Mouse (Mus musculus): Measurements from ENCODE around the gene Lbx1. TPM values are rescaled to one million over a fixed set of nuclear protein-coding genes. Genes with fewer than 3 reads are reported as not detected.

Lbx1 gene
- polyA plus RNA-seq, 1 experiment from 2014 or later, result 0.08 TPM

GRCm38 (mm10) chr19:45232443-45233410 lies 2.9 kb downstream of the Lbx1 start:
- H3K27me3 ChIP-seq (replicated peaks), result peaks cover 97% of the 10 kb centered on the region
- peaks cover 36% of the 10 kb centered on the region for H3K4me1 ChIP-seq (replicated peaks)
- H3K9me3 ChIP-seq, result no peaks in the 10 kb centered on the region
- peak overlapping the region; percentile 20 for H3K4me3 ChIP-seq (replicated peaks)
- H3K27ac ChIP-seq, result no peak overlapping the region
- no peak for ATAC-seq
- H3K9ac ChIP-seq, result no peak overlapping the region
- H3K36me3 ChIP-seq, result no peaks in the 10 kb centered on the region
- WGBS, result 1% methylated on average over 42 of the region's 42 CpGs
- H3K4me2 ChIP-seq (replicated peaks), result peak overlapping the region; percentile 36; the same call in 1 of the 2 replicates

- H3K4me2 ChIP-seq (replicated peaks), result no peak overlapping the region
- H3K27me3 ChIP-seq (replicated peaks), result peaks cover 97% of the 10 kb centered on the region
- no peak overlapping the region for H3K9ac ChIP-seq
- no peak overlapping the region for H3K4me3 ChIP-seq (replicated peaks)
- H3K27ac ChIP-seq, result no peak overlapping the region
- no peak for ATAC-seq
- no peaks in the 10 kb centered on the region for H3K9me3 ChIP-seq
- H3K4me1 ChIP-seq (replicated peaks), result peaks cover 36% of the 10 kb centered on the region
- H3K36me3 ChIP-seq, result no peaks in the 10 kb centered on the region
- 1% methylated on average over 14 of the region's 14 CpGs for WGBS
Observed at GRCm38 (mm10) chr19:45232036-45232410, 3.6 kb downstream of the Lbx1 start.

- Histone ChIP-seq H3K4me3 (replicated peaks) (0 out of 2 replicates have a peak overlapping the region, but pooled peaks have one; percentile 7), H3K9ac (no peak overlapping the region), H3K4me2 (replicated peaks) (no peak overlapping the region), H3K9me3 (no peaks in the 10 kb centered on the region), H3K27ac (no peak overlapping the region), H3K4me1 (replicated peaks) (peaks cover 34% of the 10 kb centered on the region), H3K36me3 (no peaks in the 10 kb centered on the region), H3K27me3 (replicated peaks) (peaks cover 97% of the 10 kb centered on the region)
- no peak for ATAC-seq
- WGBS, result under 1% methylated on average over 44 of the region's 44 CpGs
Observed at GRCm38 (mm10) chr19:45231383-45232035, 4.1 kb downstream of the Lbx1 start.

GRCm38 (mm10) chr19:45230848-45231382 lies 4.7 kb downstream of the Lbx1 start:
- H3K4me1 ChIP-seq (replicated peaks), result peaks cover 28% of the 10 kb centered on the region
- no peaks in the 10 kb centered on the region for H3K36me3 ChIP-seq
- H3K27ac ChIP-seq, result no peak overlapping the region
- no peaks in the 10 kb centered on the region for H3K9me3 ChIP-seq
- 3% methylated on average over 41 of the region's 51 CpGs for WGBS
- no peak overlapping the region for H3K9ac ChIP-seq
- 0 out of 2 replicates have a peak overlapping the region, but pooled peaks have one; percentile 7 for H3K4me3 ChIP-seq (replicated peaks)
- H3K27me3 ChIP-seq (replicated peaks), result peaks cover 97% of the 10 kb centered on the region
- no peak overlapping the region for H3K4me2 ChIP-seq (replicated peaks)
- ATAC-seq, result no peak

- Histone ChIP-seq H3K4me1 (replicated peaks) (peaks cover 24% of the 10 kb centered on the region), H3K27ac (no peak overlapping the region), H3K27me3 (replicated peaks) (peaks cover 97% of the 10 kb centered on the region), H3K9ac (no peak overlapping the region), H3K4me2 (replicated peaks) (no peak overlapping the region), H3K9me3 (no peaks in the 10 kb centered on the region), H3K4me3 (replicated peaks) (no peak overlapping the region), H3K36me3 (no peaks in the 10 kb centered on the region)
- 2% methylated on average over 20 of the region's 20 CpGs for WGBS
- ATAC-seq, result no peak
Observed at GRCm38 (mm10) chr19:45230201-45230611, 5.4 kb downstream of the Lbx1 start.

GRCm38 (mm10) chr19:45229378-45230135 lies 6.1 kb downstream of the Lbx1 start:
- Histone ChIP-seq H3K4me1 (replicated peaks) (peaks cover 19% of the 10 kb centered on the region), H3K27ac (no peak overlapping the region), H3K9me3 (no peaks in the 10 kb centered on the region), H3K27me3 (replicated peaks) (peaks cover 97% of the 10 kb centered on the region), H3K4me3 (replicated peaks) (peak overlapping the region; percentile 8; the same call in 1 of the 2 replicates), H3K4me2 (replicated peaks) (peak overlapping the region; percentile 34; the same call in 1 of the 2 replicates), H3K9ac (no peak overlapping the region), H3K36me3 (no peaks in the 10 kb centered on the region)
- ATAC-seq, result no peak
- 2% methylated on average over 33 of the region's 33 CpGs for WGBS

- Histone ChIP-seq H3K4me3 (replicated peaks) (no peak overlapping the region), H3K4me1 (replicated peaks) (peaks cover 19% of the 10 kb centered on the region), H3K27ac (no peak overlapping the region), H3K9ac (no peak overlapping the region), H3K36me3 (no peaks in the 10 kb centered on the region), H3K27me3 (replicated peaks) (peaks cover 97% of the 10 kb centered on the region), H3K4me2 (replicated peaks) (no peak overlapping the region), H3K9me3 (no peaks in the 10 kb centered on the region)
- no peak for ATAC-seq
- 7% methylated on average over 4 of the region's 4 CpGs for WGBS
Observed at GRCm38 (mm10) chr19:45228781-45229180, 6.8 kb downstream of the Lbx1 start.

- Histone ChIP-seq H3K4me3 (replicated peaks) (no peak overlapping the region), H3K27ac (no peak overlapping the region), H3K9me3 (no peaks in the 10 kb centered on the region), H3K36me3 (no peaks in the 10 kb centered on the region), H3K9ac (no peak overlapping the region), H3K4me1 (replicated peaks) (peaks cover 19% of the 10 kb centered on the region), H3K4me2 (replicated peaks) (no peak overlapping the region), H3K27me3 (replicated peaks) (peaks cover 97% of the 10 kb centered on the region)
- 13% methylated on average over 11 of the region's 12 CpGs for WGBS
- ATAC-seq, result no peak
Observed at GRCm38 (mm10) chr19:45228097-45228496, 7.5 kb downstream of the Lbx1 start.

GRCm38 (mm10) chr19:45227671-45228070 lies 7.9 kb downstream of the Lbx1 start:
- Histone ChIP-seq H3K36me3 (no peaks in the 10 kb centered on the region), H3K4me3 (replicated peaks) (no peak overlapping the region), H3K9me3 (no peaks in the 10 kb centered on the region), H3K27me3 (replicated peaks) (peaks cover 97% of the 10 kb centered on the region), H3K27ac (no peak overlapping the region), H3K9ac (no peak overlapping the region), H3K4me2 (replicated peaks) (no peak overlapping the region), H3K4me1 (replicated peaks) (peaks cover 19% of the 10 kb centered on the region)
- ATAC-seq, result no peak
- 25% methylated on average over 1 of the region's 1 CpGs for WGBS

GRCm38 (mm10) chr19:45227049-45227448 lies 8.6 kb downstream of the Lbx1 start:
- peaks cover 98% of the 10 kb centered on the region for H3K27me3 ChIP-seq (replicated peaks)
- no peak overlapping the region for H3K27ac ChIP-seq
- peaks cover 19% of the 10 kb centered on the region for H3K4me1 ChIP-seq (replicated peaks)
- no peaks in the 10 kb centered on the region for H3K36me3 ChIP-seq
- H3K4me3 ChIP-seq (replicated peaks), result no peak overlapping the region
- WGBS, result 8% methylated on average over 3 of the region's 3 CpGs
- H3K9me3 ChIP-seq, result no peaks in the 10 kb centered on the region
- ATAC-seq, result no peak
- no peak overlapping the region for H3K4me2 ChIP-seq (replicated peaks)
- H3K9ac ChIP-seq, result no peak overlapping the region

- no peak overlapping the region for H3K27ac ChIP-seq
- ATAC-seq, result no peak
- WGBS, result 3% methylated on average over 8 of the region's 8 CpGs
- no peak overlapping the region for H3K9ac ChIP-seq
- H3K36me3 ChIP-seq, result no peaks in the 10 kb centered on the region
- no peak overlapping the region for H3K4me2 ChIP-seq (replicated peaks)
- H3K4me1 ChIP-seq (replicated peaks), result peaks cover 22% of the 10 kb centered on the region
- H3K27me3 ChIP-seq (replicated peaks), result peaks cover 98% of the 10 kb centered on the region
- no peaks in the 10 kb centered on the region for H3K9me3 ChIP-seq
- H3K4me3 ChIP-seq (replicated peaks), result no peak overlapping the region
Observed at GRCm38 (mm10) chr19:45226246-45226645, 9.4 kb downstream of the Lbx1 start.

GRCm38 (mm10) chr19:45225130-45225529 lies 10.5 kb downstream of the Lbx1 start:
- ATAC-seq, result no peak
- WGBS, result 3% methylated on average over 12 of the region's 12 CpGs
- H3K4me3 ChIP-seq (replicated peaks), result no peak overlapping the region

More at GRCm38 (mm10) chr19:45225130-45225529, 10.5 kb downstream of the Lbx1 start:
- peaks cover 20% of the 10 kb centered on the region for H3K4me1 ChIP-seq (replicated peaks)
- no peak overlapping the region for H3K9ac ChIP-seq
- peaks cover 90% of the 10 kb centered on the region for H3K27me3 ChIP-seq (replicated peaks)
- H3K36me3 ChIP-seq, result no peaks in the 10 kb centered on the region
- H3K4me2 ChIP-seq (replicated peaks), result no peak overlapping the region
- no peak overlapping the region for H3K27ac ChIP-seq
- H3K9me3 ChIP-seq, result no peaks in the 10 kb centered on the region

Data from intestine, embryonic 15.5 days (tissue).